Mouse (Mus musculus): ENCODE data around the gene Cmtm3. TPM values are rescaled to one million over a fixed set of nuclear protein-coding genes. Genes with fewer than 3 reads are reported as not detected.

Gene Cmtm3
- 149 and 286 TPM in 2 replicates for polyA plus RNA-seq (2012; rRNA removed; ENCODE audit: low replicate concordance)

DNA sequence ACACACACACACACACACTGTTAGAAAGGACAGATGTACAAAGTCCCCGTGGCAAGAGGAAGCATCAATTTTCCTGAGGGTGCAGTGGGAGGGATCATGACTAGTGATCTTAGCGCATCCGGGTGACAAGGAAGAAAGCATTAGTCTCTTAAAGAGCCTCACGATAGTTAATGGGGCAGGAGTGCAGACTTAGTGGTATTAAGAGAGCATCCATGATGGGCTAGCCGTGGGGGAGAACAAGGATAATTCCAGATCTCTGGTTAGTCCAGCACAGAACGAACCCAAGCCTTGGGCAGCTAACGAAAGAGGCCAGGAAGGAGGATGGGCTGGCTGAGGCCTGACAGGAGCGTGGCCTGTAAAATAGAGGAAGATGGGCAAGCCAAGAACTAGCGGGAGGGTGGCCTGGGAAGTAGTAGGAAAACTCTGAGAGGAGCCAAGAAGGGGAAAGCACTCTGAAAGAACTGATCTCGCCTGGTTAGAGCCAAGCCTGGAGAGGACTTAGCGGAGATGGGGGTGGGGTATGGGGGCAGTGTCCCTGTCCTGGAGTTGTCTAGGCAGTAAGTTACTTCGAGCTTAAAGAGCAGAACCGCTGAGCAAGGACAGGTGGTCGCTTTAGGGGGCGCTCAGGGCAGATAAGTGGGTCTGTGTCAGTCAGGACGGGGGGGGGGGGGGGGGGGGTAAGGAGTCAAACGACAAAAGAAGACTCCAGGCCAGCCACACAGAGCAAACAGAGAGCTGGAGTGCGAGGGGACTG, at the start of gene Cmtm3:
Gene Cmtm3 (plus strand): TSS at position 182 of the 754 bp plus-strand sequence.

DNA sequence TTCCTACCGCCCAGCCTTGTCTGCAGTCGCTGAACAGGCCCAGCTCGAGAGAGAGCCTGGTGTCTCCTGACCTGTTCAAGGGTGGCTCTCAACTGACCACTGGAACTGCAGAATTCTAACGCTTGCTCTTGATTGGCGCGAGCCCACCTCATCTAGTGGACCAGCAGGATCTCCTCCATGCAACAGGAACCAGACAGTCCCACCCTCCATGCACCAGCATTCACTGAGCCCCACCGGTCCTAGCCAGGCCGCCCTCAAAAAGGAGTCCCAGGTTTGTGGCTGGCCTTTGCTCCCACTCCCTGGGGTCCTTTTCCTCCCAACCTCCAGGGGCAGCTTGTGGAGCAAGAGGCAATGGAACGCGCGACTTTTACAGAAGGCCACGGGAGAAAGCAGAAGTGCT, 46.1 kb upstream of the Cmtm3 start, which contains the start of gene Cmtm2a:
Gene Cmtm2a (minus strand): TSS at position 101 of the 400 bp plus-strand sequence.

GRCm38 (mm10) chr8:104309441-104310155, 29.6 kb upstream of the Cmtm3 start, which contains the start of the genes Gm45711 and Cmtm1:
Gene Gm45711 (minus strand): TSS chr8:104310081.
Gene Cmtm1 (minus strand): TSS chr8:104310145.

DNA sequence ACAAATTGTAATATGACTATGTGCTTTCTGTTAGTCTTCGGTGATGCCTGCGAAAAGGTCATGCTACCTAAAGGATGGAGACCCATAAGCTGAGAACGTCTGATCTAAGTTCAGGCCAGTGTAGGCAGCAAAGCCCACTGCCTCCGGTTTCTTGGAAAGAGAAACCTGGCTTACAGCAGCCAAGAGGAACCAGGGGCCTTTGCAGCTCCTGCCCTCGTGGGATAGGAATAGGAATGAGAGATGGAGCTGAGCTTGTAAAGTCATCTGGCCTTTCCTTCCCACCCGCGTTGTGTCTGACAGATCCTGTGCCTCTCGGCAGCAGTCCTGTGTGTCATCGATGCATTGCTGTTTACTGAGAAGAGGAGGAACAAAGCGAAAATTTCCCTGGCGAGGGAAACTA, 17.9 kb upstream of the Cmtm3 start, which contains the start of gene Gm11020:
Gene Gm11020 (plus strand): TSS at position 301 of the 400 bp plus-strand sequence.

GRCm38 (mm10) chr8:104321930-104322329, 17.3 kb upstream of the Cmtm3 start, which contains the start of gene Cmtm2b:
Gene Cmtm2b (plus strand): TSS chr8:104322230.

DNA sequence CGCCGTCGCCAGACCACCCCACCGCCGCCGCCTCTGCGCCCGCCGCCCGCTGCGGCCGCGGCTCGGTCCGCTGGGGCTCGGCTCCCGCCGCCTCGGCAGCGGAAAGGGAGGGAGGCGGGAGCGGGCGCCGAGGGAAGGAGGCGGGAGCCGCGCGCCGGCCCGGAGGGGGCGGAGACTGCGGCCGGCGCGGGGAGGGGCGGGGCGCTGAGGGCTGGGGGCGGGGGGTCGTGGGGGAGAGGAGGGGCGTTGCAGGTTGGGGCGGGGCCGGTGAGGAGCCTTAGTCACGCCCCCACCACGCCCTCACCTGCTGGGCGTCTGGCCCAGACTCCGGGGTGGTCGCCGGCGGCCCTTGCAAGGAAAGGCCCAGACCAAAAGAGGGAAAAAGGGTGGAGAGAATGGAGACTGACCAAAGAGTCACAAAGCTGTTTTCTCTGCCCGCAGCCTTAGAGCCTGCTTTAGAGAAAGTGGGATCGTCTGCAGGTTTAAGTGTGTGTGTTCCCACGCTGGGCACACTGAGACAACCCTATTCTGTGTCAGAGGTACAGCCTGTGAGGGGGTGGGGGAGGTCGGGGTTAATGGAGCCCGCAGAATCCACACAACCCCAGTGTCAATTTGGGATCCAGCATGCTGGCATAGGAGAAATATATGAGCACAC, 56.6 kb downstream of the Cmtm3 start, which contains the start of gene Cmtm4:
Gene Cmtm4 (minus strand): TSS at position 105 of the 655 bp plus-strand sequence.

Other genes with a start within 250 kb of the Cmtm3 start
- 134 and 263 TPM in 2 replicates for gene Cdh5, start 237.8 kb upstream of the Cmtm3 start, polyA plus RNA-seq (2012; rRNA removed; ENCODE audit: low replicate concordance)
- gene Bean1, start 169.0 kb upstream of the Cmtm3 start, polyA plus RNA-seq (2012; rRNA removed; ENCODE audit: low replicate concordance), result 2.3 and 5.7 TPM in 2 replicates
- gene Tk2, start 90.9 kb upstream of the Cmtm3 start, polyA plus RNA-seq (2012; rRNA removed; ENCODE audit: low replicate concordance), result 28.2 and 30.0 TPM in 2 replicates
- gene Cklf, start 88.5 kb upstream of the Cmtm3 start, polyA plus RNA-seq (2012; rRNA removed; ENCODE audit: low replicate concordance), result 6.3 and 14.7 TPM in 2 replicates
- not detected in 2 replicates for gene Cmtm2a, start 46.2 kb upstream of the Cmtm3 start, polyA plus RNA-seq (2012; rRNA removed; ENCODE audit: low replicate concordance)
- not detected in 2 replicates for gene Gm45711, start 29.3 kb upstream of the Cmtm3 start, polyA plus RNA-seq (2012; rRNA removed; ENCODE audit: low replicate concordance)
- gene Cmtm1, start 29.3 kb upstream of the Cmtm3 start, polyA plus RNA-seq (2012; rRNA removed; ENCODE audit: low replicate concordance), result not detected in 2 replicates
- gene Gm11020, start 17.8 kb upstream of the Cmtm3 start, polyA plus RNA-seq (2012; rRNA removed; ENCODE audit: low replicate concordance), result not detected in 2 replicates
- gene Cmtm2b, start 17.2 kb upstream of the Cmtm3 start, polyA plus RNA-seq (2012; rRNA removed; ENCODE audit: low replicate concordance), result not detected in 2 replicates
- 12.0 and 20.6 TPM in 2 replicates for gene Cmtm4, start 56.4 kb downstream of the Cmtm3 start, polyA plus RNA-seq (2012; rRNA removed; ENCODE audit: low replicate concordance)
- 26.5 and 32.8 TPM in 2 replicates for gene Dync1li2, start 103.6 kb downstream of the Cmtm3 start, polyA plus RNA-seq (2012; rRNA removed; ENCODE audit: low replicate concordance)
- not detected in 2 replicates for gene Terb1, start 170.5 kb downstream of the Cmtm3 start, polyA plus RNA-seq (2012; rRNA removed; ENCODE audit: low replicate concordance)
- 12.8 and 19.6 TPM in 2 replicates for gene Nae1, start 195.2 kb downstream of the Cmtm3 start, polyA plus RNA-seq (2012; rRNA removed; ENCODE audit: low replicate concordance)
- gene Car7, start 195.3 kb downstream of the Cmtm3 start, polyA plus RNA-seq (2012; rRNA removed; ENCODE audit: low replicate concordance), result 6.9 and 25.1 TPM in 2 replicates